Mouse (Mus musculus) stomach, embryonic 14.5 days (tissue): ENCODE measurements around the gene Pcnx4. TPM values are rescaled to one million over a fixed set of nuclear protein-coding genes. Genes with fewer than 3 reads are reported as not detected.

ENCODE experiments used
- ATAC-seq: fragments of 200-750 bp; cut with Nextera tagmentation; 2 replicates; pipeline ENCODE4 v1.8.0; 2017; ENCODE audit warnings: low read depth, moderate TSS enrichment; ENCODE audit not compliant: insufficient number of reproducible peaks, insufficient read depth, low FRiP score
- H3K27ac ChIP-seq: fragments of 300-500 bp; sonication (generic); 2 replicates; pipeline ENCODE4 v1.5.1; 2014; ENCODE audit warnings: mild to moderate bottlenecking, low read length, moderate library complexity, mixed read lengths
- H3K27me3 ChIP-seq: fragments of 300-500 bp; sonication (generic); 2 replicates; pipeline ENCODE4 v1.6.1; 2014; ENCODE audit warnings: low read length, control low read depth, mixed read lengths; ENCODE audit not compliant: control insufficient read depth, insufficient read depth
- H3K36me3 ChIP-seq: fragments of 300-500 bp; sonication (generic); 2 replicates; pipeline ENCODE4 v1.6.1; 2014; ENCODE audit warnings: mild to moderate bottlenecking, control low read depth, low read length, moderate library complexity, mixed read lengths; ENCODE audit not compliant: control insufficient read depth, insufficient read depth
- H3K4me1 ChIP-seq: fragments of 300-500 bp; sonication (generic); 2 replicates; pipeline ENCODE4 v1.6.1; 2014; ENCODE audit warnings: low read length, control low read depth, mixed read lengths; ENCODE audit not compliant: control insufficient read depth, insufficient read depth
- H3K4me2 ChIP-seq: fragments of 300-500 bp; sonication (generic); replicated peaks from 2 replicates; pipeline ENCODE4 v1.6.1; 2014; ENCODE audit warnings: low read depth, low read length, control low read depth
- H3K4me3 ChIP-seq: fragments of 300-500 bp; sonication (generic); 2 replicates; pipeline ENCODE4 v1.5.1; 2014; ENCODE audit warnings: low read depth, low read length, control low read depth
- H3K9ac ChIP-seq: fragments of 300-500 bp; sonication (generic); replicated peaks from 2 replicates; pipeline ENCODE4 v1.6.1; 2014; ENCODE audit warnings: low read depth, mild to moderate bottlenecking, control low read depth, low read length, moderate library complexity, mixed read lengths
- H3K9me3 ChIP-seq: fragments of 300-500 bp; sonication (generic); 2 replicates; pipeline ENCODE4 v1.6.1; 2016; ENCODE audit warnings: low read depth, low read length, control low read depth; ENCODE audit not compliant: control insufficient read depth
- WGBS: fragments of 180-500 bp; shearing (Covaris S2); extraction: QIAGEN DNeasy Blood & Tissue Kit; methylation state at CpG from one replicate; pipeline ENCODE4 v1.1.7; 2014; 5-methylcytosine and 5-hydroxymethylcytosine counted together
- polyA plus RNA-seq: library from polyadenylated mRNA; unstranded; fragments of >200 nt; fragmentation: Nextera tagmentation; extraction: Ambion mirVana; gene quantifications from 2 replicates; pipeline ENCODE4 v1.2.1, GENCODE M21; 2014

Gene Pcnx4
- polyA plus RNA-seq, 1 experiment from 2014 or later: 12.2 TPM

DNA sequence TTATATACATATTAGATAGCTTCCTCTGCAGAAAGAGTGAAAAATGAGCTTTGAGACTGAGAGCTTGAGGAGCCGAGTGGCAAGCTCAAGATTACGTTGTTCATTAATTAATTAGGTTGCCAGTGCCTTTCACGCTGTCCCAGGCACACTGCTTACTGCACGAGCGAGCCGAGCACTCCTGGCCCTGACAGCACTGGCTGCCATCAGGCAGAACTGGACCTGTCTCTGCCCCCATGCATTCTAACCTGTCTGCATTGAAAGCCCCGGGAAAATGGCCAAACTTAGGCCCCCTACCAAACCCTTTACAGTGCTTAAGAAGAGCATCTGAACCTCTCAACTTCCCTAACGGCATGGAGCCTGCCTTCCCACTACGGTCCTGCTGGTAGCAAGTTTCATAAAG, 16.8 kb upstream of the Pcnx4 start:
- Histone ChIP-seq H3K27ac (no peak overlapping the region), H3K9me3 (no peaks in the 10 kb centered on the region), H3K27me3 (no peaks in the 10 kb centered on the region), H3K36me3 (no peaks in the 10 kb centered on the region), H3K4me2 (no peak overlapping the region), H3K4me3 (no peak overlapping the region), H3K4me1 (no peaks in the 10 kb centered on the region), H3K9ac (no peak overlapping the region)
- 53% methylated on average over 9 of the region's 9 CpGs for WGBS
- ATAC-seq: no peak

DNA sequence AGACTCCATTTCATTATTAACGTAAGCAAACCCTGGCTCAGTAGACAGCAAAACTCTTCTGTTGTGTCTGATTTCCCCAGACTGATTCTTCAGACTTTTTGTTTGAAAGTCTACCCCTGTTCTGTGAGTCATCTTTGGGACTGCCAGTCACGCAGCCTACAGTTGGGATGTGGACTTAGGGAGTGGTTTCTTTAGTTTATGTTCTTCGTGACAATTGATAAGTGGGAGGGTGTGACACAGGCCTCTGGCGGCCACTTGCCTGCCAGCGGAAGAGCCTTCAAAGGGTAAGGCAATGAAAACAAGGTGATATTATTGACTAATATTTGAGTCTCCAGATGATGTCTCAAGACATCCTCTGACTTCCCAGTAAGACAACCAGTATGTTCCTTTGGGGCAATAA, 16.3 kb upstream of the Pcnx4 start:
- H3K36me3 ChIP-seq: no peaks in the 10 kb centered on the region
- H3K4me1 ChIP-seq: no peaks in the 10 kb centered on the region
- no peaks in the 10 kb centered on the region for H3K9me3 ChIP-seq
- no peak overlapping the region for H3K4me3 ChIP-seq
- H3K9ac ChIP-seq: no peak overlapping the region
- no peak overlapping the region for H3K27ac ChIP-seq
- no peak overlapping the region for H3K4me2 ChIP-seq
- no peaks in the 10 kb centered on the region for H3K27me3 ChIP-seq
- WGBS: 47% methylated on average over 5 of the region's 5 CpGs
- ATAC-seq: no peak; the same call in 1 of the 2 replicates

DNA sequence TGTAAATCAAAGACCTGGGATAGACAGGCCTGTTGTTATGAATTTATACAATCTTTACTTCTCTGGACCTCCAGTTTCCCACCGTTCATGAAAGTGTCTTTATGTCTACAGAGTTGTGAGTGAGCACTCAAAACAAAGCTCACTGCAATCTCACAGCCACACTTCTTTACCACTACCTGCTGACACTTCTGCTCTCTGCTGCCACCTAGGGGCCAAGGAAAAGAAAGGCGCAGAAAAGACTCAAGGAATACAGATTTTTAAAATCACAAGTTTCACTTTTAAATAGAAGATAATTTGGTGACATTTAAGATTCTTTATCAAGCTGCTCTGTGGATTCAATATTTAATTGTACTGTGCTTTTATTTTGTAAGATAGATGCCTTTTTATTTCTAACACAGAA, 15.5 kb upstream of the Pcnx4 start:
- no peak overlapping the region for H3K4me2 ChIP-seq
- H3K27ac ChIP-seq: no peak overlapping the region
- no peak for ATAC-seq
- no peaks in the 10 kb centered on the region for H3K36me3 ChIP-seq
- H3K4me3 ChIP-seq: no peak overlapping the region
- 2% methylated on average over 2 of the region's 2 CpGs for WGBS
- H3K9me3 ChIP-seq: no peaks in the 10 kb centered on the region
- no peaks in the 10 kb centered on the region for H3K27me3 ChIP-seq
- no peak overlapping the region for H3K9ac ChIP-seq
- no peaks in the 10 kb centered on the region for H3K4me1 ChIP-seq

DNA sequence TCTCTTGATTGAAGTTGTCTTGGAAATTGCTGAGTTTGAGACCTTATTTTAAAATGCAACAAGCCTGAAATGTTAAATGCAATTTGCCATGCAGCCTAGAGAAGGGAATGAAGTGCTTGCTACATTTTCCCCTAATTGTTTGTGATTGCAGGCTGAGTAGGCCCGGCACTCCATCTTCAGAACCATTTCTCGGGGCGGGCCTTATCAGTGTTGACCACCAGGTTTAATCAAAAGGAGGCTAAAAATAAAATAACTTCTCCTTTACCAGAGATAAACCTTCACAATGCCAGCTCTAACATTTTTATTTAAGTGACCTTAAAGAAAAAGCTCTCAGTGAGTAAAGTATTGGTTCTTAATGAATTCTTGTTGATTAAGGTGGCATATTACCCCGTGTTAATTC, 10.6 kb upstream of the Pcnx4 start:
- WGBS: 72% methylated on average over 4 of the region's 4 CpGs

DNA sequence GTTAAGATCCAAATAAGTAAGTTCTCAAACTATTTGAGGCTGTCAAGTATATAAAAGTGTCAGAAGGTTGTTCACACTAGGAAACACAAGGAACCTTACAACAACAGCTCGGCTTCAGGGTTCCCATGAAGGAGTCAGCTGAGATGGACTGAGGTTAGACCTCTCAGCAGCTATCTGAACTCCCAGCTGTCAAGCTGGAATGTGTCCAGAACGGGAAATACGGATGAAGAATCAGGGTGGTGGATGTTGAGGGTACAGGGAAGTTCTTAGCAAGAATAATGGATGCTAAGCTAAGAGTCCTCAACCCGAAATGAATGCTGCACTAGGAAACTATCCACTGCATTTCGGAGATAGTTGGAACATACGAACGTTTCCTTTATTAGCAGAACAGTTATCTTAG, 3.9 kb upstream of the Pcnx4 start:
- H3K27ac ChIP-seq: no peak overlapping the region
- no peak overlapping the region for H3K9ac ChIP-seq
- H3K4me1 ChIP-seq: 0 out of 2 replicates have a peak, but pooled peaks cover 2% of the 10 kb centered on the region
- H3K4me2 ChIP-seq: no peak overlapping the region
- H3K36me3 ChIP-seq: no peaks in the 10 kb centered on the region
- no peak overlapping the region for H3K4me3 ChIP-seq
- 77% methylated on average over 7 of the region's 7 CpGs for WGBS
- no peaks in the 10 kb centered on the region for H3K9me3 ChIP-seq
- no peaks in the 10 kb centered on the region for H3K27me3 ChIP-seq
- no peak for ATAC-seq

More for the DNA sequence above, 10.6 kb upstream of the Pcnx4 start:
- no peak overlapping the region for H3K9ac ChIP-seq
- no peak for ATAC-seq
- H3K36me3 ChIP-seq: no peaks in the 10 kb centered on the region
- H3K4me1 ChIP-seq: no peaks in the 10 kb centered on the region
- no peak overlapping the region for H3K4me3 ChIP-seq
- no peaks in the 10 kb centered on the region for H3K9me3 ChIP-seq
- H3K27ac ChIP-seq: no peak overlapping the region
- no peaks in the 10 kb centered on the region for H3K27me3 ChIP-seq
- H3K4me2 ChIP-seq: no peak overlapping the region

DNA sequence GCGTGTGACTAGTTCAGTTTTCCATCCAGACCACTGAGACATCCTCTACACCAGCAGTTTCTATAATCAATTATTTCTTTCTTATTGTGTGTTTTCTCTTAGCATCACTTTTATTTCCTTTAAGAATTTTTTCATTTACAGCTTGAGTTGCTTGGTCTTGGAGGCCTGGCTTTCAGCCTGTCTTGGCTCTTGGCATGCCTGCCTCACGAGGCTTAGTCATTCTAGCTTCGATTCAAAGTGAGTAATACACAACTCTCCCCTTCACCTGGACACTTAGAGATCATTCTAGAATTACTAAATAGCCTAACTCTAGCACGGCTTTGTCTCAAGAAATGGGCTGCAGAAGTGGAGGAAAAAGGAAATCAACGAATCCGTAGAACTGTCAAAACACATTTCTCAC, 2.2 kb upstream of the Pcnx4 start:
- no peaks in the 10 kb centered on the region for H3K27me3 ChIP-seq
- ATAC-seq: no peak
- no peak overlapping the region for H3K4me2 ChIP-seq
- H3K4me3 ChIP-seq: no peak overlapping the region
- H3K9me3 ChIP-seq: no peaks in the 10 kb centered on the region
- WGBS: 85% methylated on average over 6 of the region's 6 CpGs
- H3K4me1 ChIP-seq: 0 out of 2 replicates have a peak, but pooled peaks cover 2% of the 10 kb centered on the region
- H3K36me3 ChIP-seq: no peaks in the 10 kb centered on the region
- no peak overlapping the region for H3K9ac ChIP-seq
- no peak overlapping the region for H3K27ac ChIP-seq

DNA sequence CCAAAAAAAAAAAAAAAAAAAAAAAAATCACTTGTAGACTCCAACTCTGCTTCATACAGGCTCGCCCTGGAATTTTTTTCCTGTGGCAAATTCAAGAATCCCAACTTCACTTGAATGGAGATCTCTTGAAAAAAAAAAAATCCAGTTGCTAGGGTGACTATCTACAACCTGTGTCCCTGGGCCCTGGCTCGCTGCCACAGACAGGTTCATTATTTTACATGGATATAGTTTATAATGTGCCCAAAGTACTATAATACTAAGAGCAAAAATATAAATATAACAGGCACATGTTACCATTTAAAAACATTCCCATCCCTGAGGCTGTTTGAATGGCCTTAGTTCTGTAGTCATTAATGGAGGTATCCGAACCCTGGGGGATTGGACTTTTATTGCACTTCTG, 584 bp upstream of the Pcnx4 start:
- Histone ChIP-seq H3K9ac (0 out of 2 replicates have a peak overlapping the region, but pooled peaks have one; percentile 50), H3K4me2 (peak overlapping the region; percentile 74), H3K27ac (0 out of 2 replicates have a peak overlapping the region, but pooled peaks have one; percentile 33), H3K36me3 (no peaks in the 10 kb centered on the region), H3K9me3 (no peaks in the 10 kb centered on the region), H3K27me3 (no peaks in the 10 kb centered on the region), H3K4me1 (0 out of 2 replicates have a peak, but pooled peaks cover 2% of the 10 kb centered on the region), H3K4me3 (peak overlapping the region; percentile 69)
- WGBS: 45% methylated on average over 3 of the region's 3 CpGs
- ATAC-seq: no peak; the same call in 1 of the 2 replicates

DNA sequence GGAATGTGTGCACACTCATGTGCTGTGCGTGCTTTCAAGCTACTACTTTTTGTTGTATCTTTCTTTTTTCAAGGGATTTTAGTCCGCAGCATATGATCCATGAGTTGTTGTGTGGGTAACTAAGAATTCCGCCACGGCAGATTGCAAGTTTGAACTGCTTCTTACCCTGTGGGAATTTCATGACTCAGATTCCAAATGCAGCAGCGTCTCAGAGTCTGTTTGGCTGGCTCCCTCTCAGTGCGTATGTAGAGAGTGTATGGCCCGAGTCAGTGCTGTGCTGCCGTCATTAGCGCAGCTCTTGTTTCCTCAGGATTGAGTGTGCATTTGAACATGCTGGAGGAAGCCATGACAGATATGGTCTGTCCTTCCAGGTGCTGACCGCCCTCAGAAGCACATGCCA, 2.4 kb downstream of the Pcnx4 start:
- 88% methylated on average over 10 of the region's 10 CpGs for WGBS
- Histone ChIP-seq H3K4me3 (no peak overlapping the region), H3K36me3 (no peaks in the 10 kb centered on the region; the same call in 1 of the 2 replicates), H3K27me3 (no peaks in the 10 kb centered on the region), H3K9me3 (no peaks in the 10 kb centered on the region), H3K4me2 (no peak overlapping the region), H3K9ac (no peak overlapping the region), H3K27ac (no peak overlapping the region), H3K4me1 (0 out of 2 replicates have a peak, but pooled peaks cover 2% of the 10 kb centered on the region)
- ATAC-seq: no peak

DNA sequence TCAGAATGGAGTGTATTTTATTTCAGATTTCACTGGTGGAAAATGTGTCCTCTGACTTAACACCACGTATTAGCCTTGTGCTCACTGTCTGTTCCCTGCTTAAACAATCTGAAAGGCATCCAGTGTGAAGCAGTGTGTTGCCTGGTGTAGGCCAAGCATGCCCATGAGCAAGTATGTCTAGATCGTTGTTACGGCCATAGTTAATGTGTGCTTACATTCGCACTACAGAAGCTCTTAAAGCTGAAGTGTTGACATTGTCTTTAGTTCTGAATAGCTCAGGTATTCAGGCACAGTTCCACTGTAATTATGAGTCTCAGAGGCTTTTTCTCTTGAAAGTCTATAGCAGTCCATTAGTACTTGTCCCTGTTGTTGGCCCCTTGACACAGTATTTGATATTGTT, 18.2 kb downstream of the Pcnx4 start:
- Histone ChIP-seq H3K27ac (no peak overlapping the region), H3K4me2 (no peak overlapping the region), H3K36me3 (no peaks in the 10 kb centered on the region), H3K9ac (no peak overlapping the region), H3K4me3 (no peak overlapping the region), H3K9me3 (no peaks in the 10 kb centered on the region), H3K27me3 (no peaks in the 10 kb centered on the region), H3K4me1 (no peaks in the 10 kb centered on the region)
- 69% methylated on average over 4 of the region's 4 CpGs for WGBS
- no peak for ATAC-seq
